Mouse (Mus musculus): ENCODE results near the gene Gapvd1. TPM values are rescaled to one million over a fixed set of nuclear protein-coding genes. Genes with fewer than 3 reads are reported as not detected.

The Gapvd1 gene
- polyA plus RNA-seq, 1 experiment from 2014 or later: 96.3 TPM

- H3K4me2 ChIP-seq (ENCODE audit: low read depth, low read length): no peak overlapping the region
- no peak overlapping the region for H3K9ac ChIP-seq (replicated peaks; ENCODE audit: low read length)
- ATAC-seq (replicated peaks; ENCODE audit: insufficient number of reproducible peaks, low FRiP score, low TSS enrichment, low read depth): no peak
- no peaks in the 10 kb centered on the region for H3K27me3 ChIP-seq (ENCODE audit: control insufficient read depth, insufficient read depth, low read length)
- 87% methylated on average over 2 of the region's 2 CpGs for WGBS
- no peak overlapping the region for H3K27ac ChIP-seq (replicated peaks; ENCODE audit: low read depth, low read length)
- H3K36me3 ChIP-seq (replicated peaks; ENCODE audit: control insufficient read depth, insufficient read depth, low read depth, low read length): no peaks in the 10 kb centered on the region
- no peak overlapping the region for H3K4me3 ChIP-seq (ENCODE audit: low read depth, low read length)
- no peaks in the 10 kb centered on the region for H3K9me3 ChIP-seq (replicated peaks; ENCODE audit: control insufficient read depth, low read length)
- no peaks in the 10 kb centered on the region for H3K4me1 ChIP-seq (ENCODE audit: control insufficient read depth, insufficient read depth, low read length)
- DNase-seq (ENCODE audit: low spot score): no peak
These were observed 9.4 kb downstream of the Gapvd1 start for GRCm38 (mm10) chr2:34745673-34746072.

- Histone ChIP-seq H3K9ac (replicated peaks; ENCODE audit: low read length) (no peak overlapping the region), H3K9me3 (replicated peaks; ENCODE audit: control insufficient read depth, low read length) (no peaks in the 10 kb centered on the region), H3K27ac (replicated peaks; ENCODE audit: low read depth, low read length) (no peak overlapping the region), H3K4me1 (ENCODE audit: control insufficient read depth, insufficient read depth, low read length) (no peaks in the 10 kb centered on the region), H3K27me3 (ENCODE audit: control insufficient read depth, insufficient read depth, low read length) (no peaks in the 10 kb centered on the region), H3K36me3 (replicated peaks; ENCODE audit: control insufficient read depth, insufficient read depth, low read depth, low read length) (no peaks in the 10 kb centered on the region), H3K4me3 (ENCODE audit: low read depth, low read length) (no peak overlapping the region), H3K4me2 (ENCODE audit: low read depth, low read length) (no peak overlapping the region)
- WGBS: 90% methylated on average over 8 of the region's 8 CpGs
- ATAC-seq (replicated peaks; ENCODE audit: insufficient number of reproducible peaks, low FRiP score, low TSS enrichment, low read depth): no peak
- DNase-seq (ENCODE audit: low spot score): no peak
These were observed 10.6 kb downstream of the Gapvd1 start for GRCm38 (mm10) chr2:34744476-34744875.

GRCm38 (mm10) chr2:34742675-34743074, 12.4 kb downstream of the Gapvd1 start:
- Histone ChIP-seq H3K9me3 (replicated peaks; ENCODE audit: control insufficient read depth, low read length) (no peaks in the 10 kb centered on the region), H3K4me3 (ENCODE audit: low read depth, low read length) (no peak overlapping the region), H3K4me1 (ENCODE audit: control insufficient read depth, insufficient read depth, low read length) (no peaks in the 10 kb centered on the region), H3K27ac (replicated peaks; ENCODE audit: low read depth, low read length) (no peak overlapping the region), H3K36me3 (replicated peaks; ENCODE audit: control insufficient read depth, insufficient read depth, low read depth, low read length) (no peaks in the 10 kb centered on the region), H3K4me2 (ENCODE audit: low read depth, low read length) (no peak overlapping the region), H3K9ac (replicated peaks; ENCODE audit: low read length) (no peak overlapping the region), H3K27me3 (ENCODE audit: control insufficient read depth, insufficient read depth, low read length) (no peaks in the 10 kb centered on the region)
- DNase-seq (ENCODE audit: low spot score) (no peak), ATAC-seq (replicated peaks; ENCODE audit: insufficient number of reproducible peaks, low FRiP score, low TSS enrichment, low read depth) (no peak)
- 96% methylated on average over 8 of the region's 8 CpGs for WGBS

- H3K4me1 ChIP-seq (ENCODE audit: control insufficient read depth, insufficient read depth, low read length): no peaks in the 10 kb centered on the region
- H3K9ac ChIP-seq (replicated peaks; ENCODE audit: low read length): no peak overlapping the region
- no peak overlapping the region for H3K4me2 ChIP-seq (ENCODE audit: low read depth, low read length)
- H3K27me3 ChIP-seq (ENCODE audit: control insufficient read depth, insufficient read depth, low read length): no peaks in the 10 kb centered on the region
- WGBS: 87% methylated on average over 12 of the region's 12 CpGs
- H3K4me3 ChIP-seq (ENCODE audit: low read depth, low read length): no peak overlapping the region
- DNase-seq (ENCODE audit: low spot score) (no peak), ATAC-seq (replicated peaks; ENCODE audit: insufficient number of reproducible peaks, low FRiP score, low TSS enrichment, low read depth) (no peak)
- H3K36me3 ChIP-seq (replicated peaks; ENCODE audit: control insufficient read depth, insufficient read depth, low read depth, low read length): no peaks in the 10 kb centered on the region
- no peak overlapping the region for H3K27ac ChIP-seq (replicated peaks; ENCODE audit: low read depth, low read length)
- H3K9me3 ChIP-seq (replicated peaks; ENCODE audit: control insufficient read depth, low read length): no peaks in the 10 kb centered on the region
These were observed 13.5 kb downstream of the Gapvd1 start for GRCm38 (mm10) chr2:34741390-34742159.

DNA sequence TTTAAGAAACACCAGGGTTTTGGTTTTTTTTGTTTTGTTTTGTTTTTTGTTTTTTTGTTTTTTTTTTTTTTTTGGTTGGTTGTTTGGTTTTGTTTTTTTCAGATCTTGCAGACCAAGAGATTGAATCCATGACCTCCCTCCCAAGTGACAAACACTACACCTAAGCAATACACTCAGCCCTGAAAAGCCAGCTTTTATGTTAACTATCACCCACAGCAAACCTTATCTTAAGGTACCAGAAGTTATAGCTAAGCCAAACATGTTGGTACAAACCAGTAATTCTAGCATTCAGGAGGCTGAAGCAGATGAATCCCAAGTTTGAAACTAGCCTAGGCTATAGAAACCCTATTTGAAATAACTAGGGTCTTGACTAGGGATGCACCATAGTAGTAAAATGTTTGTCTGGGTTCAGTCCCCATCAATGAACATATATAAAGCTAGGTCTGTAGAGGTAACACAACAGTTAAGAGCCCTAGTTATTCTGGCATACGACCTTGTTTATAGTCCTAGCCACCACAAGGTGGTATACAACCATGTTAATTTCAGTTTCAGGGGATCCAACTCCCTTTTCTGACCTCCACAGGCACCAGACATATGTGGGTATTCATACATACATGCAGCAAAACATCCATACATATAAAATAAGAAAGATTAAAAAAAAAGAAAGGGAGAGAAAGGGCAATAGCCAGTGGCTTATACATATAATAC, 15.2 kb downstream of the Gapvd1 start:
- 72% methylated on average over 1 of the region's 1 CpGs for WGBS

DNA sequence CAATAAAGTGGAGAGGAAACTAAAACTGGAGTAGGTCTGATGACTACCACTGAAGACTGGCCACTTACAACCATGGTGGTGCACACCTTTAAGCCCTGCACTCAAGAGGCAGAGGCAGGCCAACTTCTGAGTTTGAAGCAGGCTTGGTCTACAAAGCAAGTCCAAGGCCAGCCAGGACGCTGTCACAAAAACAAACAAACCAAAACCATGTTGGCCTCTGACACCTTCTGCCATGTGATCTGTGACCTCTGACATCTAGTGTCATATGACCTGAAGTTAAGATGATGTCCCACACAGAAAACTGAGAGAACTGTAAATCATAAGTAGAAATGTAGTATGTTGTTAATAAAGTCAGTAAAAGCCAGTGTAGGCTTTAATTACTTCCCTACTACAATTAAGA, 17.1 kb downstream of the Gapvd1 start:
- no peaks in the 10 kb centered on the region for H3K9me3 ChIP-seq (replicated peaks; ENCODE audit: control insufficient read depth, low read length)
- no peaks in the 10 kb centered on the region for H3K36me3 ChIP-seq (replicated peaks; ENCODE audit: control insufficient read depth, insufficient read depth, low read depth, low read length)
- no peaks in the 10 kb centered on the region for H3K4me1 ChIP-seq (ENCODE audit: control insufficient read depth, insufficient read depth, low read length)
- H3K27ac ChIP-seq (replicated peaks; ENCODE audit: low read depth, low read length): no peak overlapping the region
- no peaks in the 10 kb centered on the region for H3K27me3 ChIP-seq (ENCODE audit: control insufficient read depth, insufficient read depth, low read length)
- no peak overlapping the region for H3K4me3 ChIP-seq (ENCODE audit: low read depth, low read length)
- WGBS: 41% methylated on average over 1 of the region's 1 CpGs
- no peak for DNase-seq (ENCODE audit: low spot score)
- H3K9ac ChIP-seq (replicated peaks; ENCODE audit: low read length): no peak overlapping the region
- H3K4me2 ChIP-seq (ENCODE audit: low read depth, low read length): no peak overlapping the region
- ATAC-seq (replicated peaks; ENCODE audit: insufficient number of reproducible peaks, low FRiP score, low TSS enrichment, low read depth): no peak

More for the DNA sequence above, 15.2 kb downstream of the Gapvd1 start:
- Histone ChIP-seq H3K4me3 (ENCODE audit: low read depth, low read length) (no peak overlapping the region), H3K36me3 (replicated peaks; ENCODE audit: control insufficient read depth, insufficient read depth, low read depth, low read length) (no peaks in the 10 kb centered on the region), H3K9ac (replicated peaks; ENCODE audit: low read length) (no peak overlapping the region), H3K27ac (replicated peaks; ENCODE audit: low read depth, low read length) (no peak overlapping the region), H3K4me2 (ENCODE audit: low read depth, low read length) (no peak overlapping the region), H3K9me3 (replicated peaks; ENCODE audit: control insufficient read depth, low read length) (no peaks in the 10 kb centered on the region), H3K27me3 (ENCODE audit: control insufficient read depth, insufficient read depth, low read length) (no peaks in the 10 kb centered on the region), H3K4me1 (ENCODE audit: control insufficient read depth, insufficient read depth, low read length) (no peaks in the 10 kb centered on the region)
- no peak for ATAC-seq (replicated peaks; ENCODE audit: insufficient number of reproducible peaks, low FRiP score, low TSS enrichment, low read depth)
- DNase-seq (ENCODE audit: low spot score): no peak

- Histone ChIP-seq H3K4me1 (ENCODE audit: control insufficient read depth, insufficient read depth, low read length) (no peaks in the 10 kb centered on the region), H3K9ac (replicated peaks; ENCODE audit: low read length) (no peak overlapping the region), H3K4me2 (ENCODE audit: low read depth, low read length) (no peak overlapping the region), H3K4me3 (ENCODE audit: low read depth, low read length) (no peak overlapping the region), H3K27me3 (ENCODE audit: control insufficient read depth, insufficient read depth, low read length) (no peaks in the 10 kb centered on the region), H3K27ac (replicated peaks; ENCODE audit: low read depth, low read length) (no peak overlapping the region), H3K9me3 (replicated peaks; ENCODE audit: control insufficient read depth, low read length) (no peaks in the 10 kb centered on the region), H3K36me3 (replicated peaks; ENCODE audit: control insufficient read depth, insufficient read depth, low read depth, low read length) (no peaks in the 10 kb centered on the region)
- ATAC-seq (replicated peaks; ENCODE audit: insufficient number of reproducible peaks, low FRiP score, low TSS enrichment, low read depth) (no peak), DNase-seq (ENCODE audit: low spot score) (no peak)
- 82% methylated on average over 1 of the region's 1 CpGs for WGBS
These were observed 18.4 kb downstream of the Gapvd1 start for GRCm38 (mm10) chr2:34736626-34737025.

DNA sequence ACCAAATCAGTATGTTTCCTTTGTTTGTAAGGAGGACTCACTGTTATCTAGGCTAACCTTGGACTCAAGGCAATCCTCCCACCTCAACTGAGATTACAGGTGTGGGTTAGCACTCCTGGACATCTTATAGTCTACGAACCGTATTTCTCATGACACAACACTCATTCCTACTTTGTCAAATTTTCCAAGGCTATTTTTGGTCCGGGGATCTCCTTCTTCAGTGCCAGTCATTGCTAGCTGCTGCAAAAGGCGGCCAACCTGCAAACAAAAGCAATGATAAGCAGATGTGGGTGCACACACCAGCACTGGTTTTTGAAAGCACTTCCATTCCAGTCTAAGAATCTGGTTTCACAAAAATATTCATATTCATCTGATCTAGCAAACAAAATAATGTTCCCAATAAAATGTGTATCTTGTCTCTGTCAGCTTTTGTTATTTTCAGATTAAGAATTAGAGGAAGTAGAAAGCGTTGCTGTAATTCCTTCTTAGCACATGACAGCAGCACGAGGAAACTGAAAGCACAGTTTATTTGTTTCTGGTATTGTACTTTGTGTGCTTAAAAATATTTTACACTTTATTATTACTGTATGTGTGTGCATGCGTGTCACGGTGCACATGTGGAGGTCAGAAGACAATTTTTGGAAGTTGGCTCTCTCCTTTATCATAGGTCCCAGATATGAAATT, 27.8 kb downstream of the Gapvd1 start:
- no peaks in the 10 kb centered on the region; the same call in 1 of the 2 replicates for H3K36me3 ChIP-seq (replicated peaks; ENCODE audit: control insufficient read depth, insufficient read depth, low read depth, low read length)
- ATAC-seq (replicated peaks; ENCODE audit: insufficient number of reproducible peaks, low FRiP score, low TSS enrichment, low read depth): no peak
- 93% methylated on average over 8 of the region's 8 CpGs for WGBS

More for the DNA sequence above, 27.8 kb downstream of the Gapvd1 start:
- no peak for DNase-seq (ENCODE audit: low spot score)
- no peaks in the 10 kb centered on the region for H3K27me3 ChIP-seq (ENCODE audit: control insufficient read depth, insufficient read depth, low read length)
- H3K4me1 ChIP-seq (ENCODE audit: control insufficient read depth, insufficient read depth, low read length): no peaks in the 10 kb centered on the region
- H3K27ac ChIP-seq (replicated peaks; ENCODE audit: low read depth, low read length): no peak overlapping the region
- H3K9me3 ChIP-seq (replicated peaks; ENCODE audit: control insufficient read depth, low read length): no peaks in the 10 kb centered on the region
- no peak overlapping the region for H3K4me3 ChIP-seq (ENCODE audit: low read depth, low read length)
- H3K9ac ChIP-seq (replicated peaks; ENCODE audit: low read length): no peak overlapping the region
- no peak overlapping the region for H3K4me2 ChIP-seq (ENCODE audit: low read depth, low read length)

Measured in embryonic facial prominence, embryonic 11.5 days (tissue).